ENCODE assay signal across 12 mouse cellular contexts in genomic region chr5:141758885-141759284, GRCm38 (mm10).
A peak's percentile ranks its signal among the peaks of the same experiment; 100 is the strongest.
DNase-seq lines count a peak whose midpoint lies in the region; ATAC-seq lines count a peak whose summit lies in the region.
"Had no signal": no experiment of that assay in that cellular context is flagged by ENCODE, and none has a peak within 500 bp of the region (broad histone marks: within the 10 kb centered on the region; RNA-seq: fewer than 3 reads in every experiment).

No protein-coding gene starts in this region.

- no peak overlapping the region for H3K9ac ChIP-seq in lung, embryonic 16.5 days (ENCODE audit: low read length)
- H3K9ac ChIP-seq in stomach, embryonic 15.5 days: no peak overlapping the region

- intact Hi-C loops in heart, postnatal 36 days (cut with DNase I): no loop called here
- intact Hi-C loops in heart, postnatal 10 days (cut with DNase I): no loop called here

- H3K4me1 ChIP-seq in lung, embryonic 16.5 days (replicated peaks; ENCODE audit: control insufficient read depth, insufficient read depth, low read length): no peaks in the 10 kb centered on the region
- H3K4me1 ChIP-seq in stomach, embryonic 15.5 days: peaks cover 7% of the 10 kb centered on the region; the same call in 1 of the 2 replicates

- no peak overlapping the region for H3K4me2 ChIP-seq in lung, embryonic 16.5 days (ENCODE audit: low read depth, low read length)
- no peak overlapping the region for H3K4me2 ChIP-seq in stomach, embryonic 15.5 days

- no peak overlapping the region for H3K4me3 ChIP-seq in lung, embryonic 16.5 days (ENCODE audit: low read length)
- H3K4me3 ChIP-seq in stomach, embryonic 15.5 days (replicated peaks): no peak overlapping the region

- WGBS in lung, embryonic 16.5 days: 26% methylated on average over 8 of the region's 8 CpGs
- 33% methylated on average over 8 of the region's 8 CpGs for WGBS in stomach, embryonic 15.5 days

- H3K27ac ChIP-seq in lung, embryonic 16.5 days (ENCODE audit: low read length): no peak overlapping the region
- no peak overlapping the region for H3K27ac ChIP-seq in stomach, embryonic 15.5 days

- no peaks in the 10 kb centered on the region for H3K36me3 ChIP-seq in lung, embryonic 16.5 days (ENCODE audit: control insufficient read depth, insufficient read depth, low read length)
- H3K36me3 ChIP-seq in stomach, embryonic 15.5 days: no peaks in the 10 kb centered on the region

- ATAC-seq in lung, embryonic 16.5 days (ENCODE audit: low read depth): peak; percentile 51
- ATAC-seq in stomach, embryonic 15.5 days (ENCODE audit: insufficient read depth, low FRiP score, low read depth): peak; percentile 30; the same call in 1 of the 2 replicates
- ATAC-seq: forebrain, embryonic 16.5 days had no signal

- H3K9me3 ChIP-seq in lung, embryonic 16.5 days (ENCODE audit: control insufficient read depth, low read length): no peaks in the 10 kb centered on the region
- no peaks in the 10 kb centered on the region for H3K9me3 ChIP-seq in stomach, embryonic 15.5 days

- no peaks in the 10 kb centered on the region for H3K27me3 ChIP-seq in lung, embryonic 16.5 days (ENCODE audit: control insufficient read depth, insufficient read depth, low read depth, low read length)
- H3K27me3 ChIP-seq in stomach, embryonic 15.5 days (replicated peaks): no peaks in the 10 kb centered on the region

- peak; percentile 87 for DNase-seq in heart, adult 11 months
- DNase-seq in heart, postnatal 36 days: no peak
- DNase-seq in lung, adult 18-20 months: no peak
- DNase-seq in heart, postnatal 10 days: peak; percentile 52 to 59
- DNase-seq in testis, postnatal 10 days (ENCODE audit: low spot score): no peak
- no peak for DNase-seq in thymus, postnatal 4 days
- DNase-seq: cerebellum, postnatal 25 days; right cerebral cortex, adult 18-20 months; thymus, postnatal 14 days had no signal

Comparison
In these comparisons a context has a peak if more than half of its experiments do, and no peak if none do; other contexts are left out.
1. DNase-seq: peak in heart, adult 11 months (single experiment) and heart, postnatal 10 days (2 of 2); none in heart, postnatal 36 days (0 of 2), lung, adult 18-20 months (0 of 2), testis, postnatal 10 days (single experiment) and thymus, postnatal 4 days (single experiment).